Mouse (Mus musculus) induced T-regulatory cell, adult 2 months (primary cell): ENCODE measurements around the gene Plcl1.
"Not testable (repeated sequence)": the region's sequence is repeated elsewhere in the genome, so short reads cannot be mapped to it uniquely, and the experiment has no call there.

Experiments
- DNase-seq: peaks from one replicate; pipeline ENCODE4 v3.0.0-alpha.2; 2012; ENCODE audit warnings: low read depth

The Plcl1 gene

DNA sequence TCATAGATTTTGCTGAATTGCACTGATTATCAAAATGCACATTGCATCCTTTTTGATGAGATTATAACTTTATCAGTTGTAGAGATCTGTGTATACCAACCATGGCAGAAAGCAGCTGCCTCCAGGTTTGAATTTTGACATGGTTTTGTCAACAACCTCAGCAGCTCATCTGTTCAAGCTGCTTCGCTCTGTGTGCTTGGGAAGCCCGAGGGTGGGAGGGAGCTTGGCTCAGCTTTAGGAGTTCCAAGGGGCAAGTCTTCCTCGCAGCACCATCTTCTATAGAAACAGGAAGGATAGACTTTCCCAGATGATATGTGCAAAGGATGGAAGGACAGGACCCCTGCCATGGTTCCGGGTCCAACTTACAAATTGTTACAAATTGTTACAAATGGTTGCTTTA lies 32.9 kb downstream of the Plcl1 start:
- no peak for DNase-seq

- no peak for DNase-seq
These were observed 39.4 kb downstream of the Plcl1 start for GRCm38 (mm10) chr1:55445043-55445688.

DNA sequence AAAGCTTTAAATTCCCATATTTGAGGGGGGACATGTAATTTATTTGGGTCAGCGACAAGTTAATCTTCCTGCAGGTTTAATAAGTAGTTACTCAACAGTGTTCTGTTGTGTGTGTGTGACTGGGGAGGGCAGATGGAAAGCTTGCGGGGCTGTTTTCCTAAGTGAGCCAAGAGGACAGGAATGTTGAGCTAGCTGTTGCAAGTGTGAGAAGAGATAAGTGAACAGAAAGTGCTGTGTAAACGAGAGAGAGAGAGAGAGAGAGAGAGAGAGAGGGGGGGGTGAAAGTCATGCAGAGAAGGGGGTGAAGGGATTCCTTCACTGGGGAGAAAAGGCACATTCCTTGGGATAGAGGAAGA lies 39.9 kb downstream of the Plcl1 start:
- no peak for DNase-seq

DNA sequence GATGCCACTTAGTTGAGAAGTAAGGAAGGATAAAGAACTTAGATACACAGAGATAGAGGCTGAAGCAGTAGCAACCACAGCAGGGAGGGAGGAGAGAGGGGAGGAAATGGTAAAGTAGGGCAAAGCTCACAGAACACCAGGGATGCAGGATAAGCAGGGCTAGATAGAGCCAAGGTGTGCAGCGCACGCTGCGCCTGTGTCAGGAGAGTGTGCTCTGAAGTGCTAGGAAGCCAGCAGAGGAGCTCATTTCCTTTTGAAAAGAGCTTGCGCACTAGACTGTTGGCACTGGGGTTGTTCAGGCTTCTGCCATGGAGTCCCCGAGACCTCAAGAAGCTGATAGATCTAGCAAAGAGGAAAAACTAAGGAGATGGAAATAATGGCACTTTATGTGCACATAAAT lies 40.6 kb downstream of the Plcl1 start:
- peak; percentile 53 for DNase-seq

DNA sequence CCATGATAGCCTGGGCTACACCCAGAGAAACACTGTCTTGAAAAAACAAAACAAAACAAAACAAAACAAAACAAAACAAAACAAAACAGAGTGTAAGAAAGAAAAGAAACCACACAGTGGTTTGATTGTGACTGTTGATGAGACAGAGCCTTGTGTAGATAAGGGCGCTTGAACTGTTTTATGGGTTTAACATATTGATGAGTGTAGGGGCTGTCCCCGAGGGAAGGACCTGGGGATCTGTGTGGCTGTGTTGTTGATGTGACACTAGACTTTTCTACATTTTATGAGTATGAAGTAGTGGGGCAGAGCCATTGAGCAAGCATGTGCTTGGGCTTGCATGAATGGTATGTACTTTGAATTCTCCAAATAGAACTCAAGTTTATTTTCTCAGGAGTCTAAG lies 41.2 kb downstream of the Plcl1 start:
- peak; percentile 76 for DNase-seq

DNA sequence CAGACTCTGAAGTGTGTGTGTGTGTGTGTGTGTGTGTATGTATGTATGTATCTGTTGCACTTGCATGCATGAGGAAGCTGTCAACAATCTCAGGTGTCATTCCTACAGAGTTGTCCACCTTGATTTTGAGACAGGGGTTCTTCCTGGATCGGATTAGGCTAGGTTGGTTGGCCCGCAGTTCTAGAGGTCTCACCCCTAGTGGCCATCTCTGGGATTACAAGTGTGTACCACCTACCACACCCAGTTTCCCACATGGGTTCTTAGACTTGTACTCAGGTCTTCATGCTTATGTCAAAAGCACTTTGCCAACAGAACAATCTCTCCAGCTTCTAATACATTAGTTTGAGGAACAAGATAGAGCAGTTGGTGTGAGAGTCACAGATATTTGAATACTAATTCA lies 41.9 kb downstream of the Plcl1 start:
- peak; percentile 60 for DNase-seq

DNA sequence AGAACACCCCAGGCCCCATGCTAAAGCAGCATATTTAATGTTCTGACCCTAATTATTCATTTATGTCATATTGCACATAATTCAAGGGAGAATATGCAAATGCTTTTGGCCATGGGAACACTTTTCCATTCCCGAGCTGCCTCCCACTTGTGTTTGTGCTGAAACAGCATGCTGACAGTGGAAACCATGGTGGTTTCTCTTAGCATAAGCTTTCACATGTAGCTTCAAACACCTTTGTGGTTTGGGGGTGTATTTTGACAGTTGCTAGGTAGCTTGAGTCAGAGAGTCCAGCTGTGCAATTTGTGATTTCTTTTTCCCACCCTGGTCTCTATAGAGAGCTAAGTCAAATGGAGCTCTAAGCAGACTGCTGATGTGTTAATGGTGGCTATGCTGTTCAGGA lies 42.4 kb downstream of the Plcl1 start:
- peak; percentile 48 for DNase-seq

GRCm38 (mm10) chr1:55449779-55450178 lies 44.1 kb downstream of the Plcl1 start:
- no peak for DNase-seq

DNA sequence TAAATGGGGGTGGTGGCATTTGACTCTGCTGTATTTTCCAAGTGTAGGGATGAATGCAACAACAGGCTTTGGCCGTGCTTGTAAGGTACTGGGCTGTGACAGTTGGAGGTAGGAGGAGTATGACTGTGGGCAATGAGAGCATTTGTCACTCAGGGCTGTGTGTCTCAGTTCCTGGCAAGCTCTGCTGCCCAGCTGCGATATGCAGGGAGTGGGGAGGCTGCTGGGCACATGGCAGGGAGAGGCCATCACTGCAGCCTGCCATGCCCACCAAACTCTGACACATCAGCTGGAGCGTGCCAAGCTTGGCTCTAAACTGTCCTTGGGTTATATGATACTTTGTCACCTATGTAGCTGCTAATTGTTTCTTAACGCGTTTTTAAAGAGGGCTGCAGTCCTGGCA lies 48.4 kb downstream of the Plcl1 start:
- no peak for DNase-seq

DNA sequence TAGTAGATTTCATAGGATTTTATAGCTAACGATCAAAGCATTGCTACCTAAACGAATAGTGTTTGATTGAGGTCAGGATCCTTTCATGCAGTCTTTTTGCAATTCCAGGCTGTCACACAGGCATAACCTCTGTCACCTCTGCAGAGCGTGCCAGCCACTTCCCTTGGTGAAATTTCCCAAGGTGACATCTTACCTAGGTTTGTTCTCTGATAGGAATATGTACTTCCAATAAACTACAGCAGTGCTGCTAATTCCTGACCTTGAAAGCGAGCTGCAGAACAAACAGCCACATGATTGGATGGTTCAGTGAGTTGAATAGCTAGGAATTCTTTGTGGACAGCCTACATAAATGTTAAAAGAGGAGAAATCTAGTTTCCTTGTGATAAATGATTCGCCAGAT lies 56.6 kb downstream of the Plcl1 start:
- no peak for DNase-seq

GRCm38 (mm10) chr1:55473756-55474155 lies 68.0 kb downstream of the Plcl1 start:
- peak; percentile 57 for DNase-seq

DNA sequence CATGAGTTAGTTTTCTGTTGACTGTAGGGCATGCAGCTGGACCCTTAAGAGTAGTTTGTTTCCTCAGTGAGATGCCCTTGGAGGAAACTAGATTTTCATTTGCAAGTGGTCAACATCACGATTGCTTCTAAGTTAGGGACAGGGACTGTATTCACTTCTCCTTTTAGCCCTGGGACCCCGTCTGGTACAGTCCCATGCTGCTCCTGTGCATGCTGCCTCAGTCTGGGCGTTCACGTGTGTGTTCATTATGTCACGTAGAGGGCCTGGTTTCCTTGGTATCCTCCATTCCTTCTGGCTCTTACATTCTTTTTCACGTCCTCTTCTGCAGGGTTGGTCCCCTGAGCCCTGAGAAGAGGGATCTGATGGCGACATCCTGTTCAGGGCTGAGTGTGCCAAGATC lies 69.3 kb downstream of the Plcl1 start:
- DNase-seq: no peak

- not testable (repeated sequence) for DNase-seq
These were observed 81.7 kb downstream of the Plcl1 start for GRCm38 (mm10) chr1:55487371-55487770.

DNA sequence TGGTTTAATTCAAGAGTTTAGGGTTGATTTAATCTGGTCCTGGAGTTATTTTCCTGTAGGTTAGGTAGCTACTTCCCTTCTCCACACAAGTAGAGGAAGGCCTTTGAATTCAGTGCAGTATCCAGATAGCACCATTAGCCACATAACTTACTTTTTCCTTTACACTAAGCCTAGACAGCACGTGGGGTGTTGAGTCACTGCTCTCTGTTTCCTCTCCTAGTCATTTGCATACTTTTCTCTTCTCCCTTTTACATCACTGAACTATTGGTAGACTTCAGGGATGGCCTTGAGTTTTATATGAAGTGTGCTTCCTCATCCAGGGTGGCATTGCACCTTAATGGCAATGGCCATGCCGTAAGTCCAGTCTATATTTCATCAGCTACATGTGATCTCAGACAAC lies 82.5 kb downstream of the Plcl1 start:
- peak; percentile 7 for DNase-seq

GRCm38 (mm10) chr1:55489355-55489754 lies 83.6 kb downstream of the Plcl1 start:
- DNase-seq: no peak

DNA sequence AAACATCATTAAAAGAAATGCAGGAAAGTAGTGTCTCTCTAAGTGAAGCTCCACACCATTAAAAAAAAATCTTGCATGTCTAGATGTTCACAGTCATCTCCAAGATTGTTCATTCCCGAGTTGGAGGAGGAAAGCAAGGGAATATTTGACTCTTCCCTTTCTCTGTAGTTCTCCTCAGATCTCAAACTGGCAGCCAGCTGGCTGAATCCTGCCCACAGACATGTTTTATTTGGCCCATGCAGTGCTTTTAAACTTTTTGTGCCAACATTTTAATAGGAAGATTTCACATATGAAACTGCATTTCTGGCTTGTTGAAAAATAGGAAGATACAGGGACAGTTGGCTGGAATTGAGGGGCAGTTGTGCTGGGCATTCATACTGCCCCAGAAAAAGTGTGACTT lies 94.2 kb downstream of the Plcl1 start:
- no peak for DNase-seq

GRCm38 (mm10) chr1:55500981-55501682 lies 95.4 kb downstream of the Plcl1 start:
- DNase-seq: no peak

DNA sequence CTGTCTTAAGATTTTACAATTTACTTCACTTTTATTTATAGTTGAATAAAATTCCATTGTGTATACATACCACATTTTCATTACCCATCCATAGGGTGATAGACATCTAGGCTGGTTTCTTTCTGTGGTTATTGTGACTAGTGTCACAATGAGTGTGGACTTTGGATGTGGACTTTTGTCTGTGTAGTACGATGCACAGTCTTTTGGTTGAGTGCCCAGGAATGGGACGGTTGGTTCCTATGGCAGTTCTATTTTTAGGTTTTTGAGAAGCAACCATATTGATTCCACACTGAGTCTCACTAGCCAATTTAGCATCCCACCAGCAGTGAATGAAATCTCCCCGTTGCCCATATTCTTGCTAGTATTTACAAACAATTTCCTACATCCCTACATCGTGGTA lies 100.1 kb downstream of the Plcl1 start:
- no peak for DNase-seq

- DNase-seq: no peak
These were observed 101.3 kb downstream of the Plcl1 start for GRCm38 (mm10) chr1:55507061-55507460.

- no peak for DNase-seq
These were observed 103.9 kb downstream of the Plcl1 start for GRCm38 (mm10) chr1:55509587-55509986.

GRCm38 (mm10) chr1:55512165-55512564 lies 106.4 kb downstream of the Plcl1 start:
- no peak for DNase-seq

DNA sequence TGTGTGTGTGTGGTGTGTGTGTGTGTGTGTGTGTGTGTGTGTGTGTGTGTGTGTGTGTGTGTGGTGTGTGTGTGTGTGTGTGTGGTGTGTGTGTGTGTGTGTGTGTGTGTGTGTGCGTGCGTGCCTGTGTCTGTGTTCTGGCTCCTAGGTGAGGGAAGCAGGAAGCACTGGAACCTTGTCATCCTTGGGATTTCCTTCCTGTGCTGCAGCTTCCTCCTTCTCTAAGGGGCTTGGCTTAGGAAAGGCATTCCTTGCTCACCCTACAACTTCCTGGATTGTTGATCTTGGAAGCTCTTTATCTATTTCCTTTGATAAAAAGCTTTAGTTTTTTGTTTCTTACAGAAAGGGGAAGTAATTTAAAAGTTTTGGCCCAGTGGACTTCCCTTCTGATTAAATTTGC lies 107.1 kb downstream of the Plcl1 start:
- DNase-seq: not testable (repeated sequence)

GRCm38 (mm10) chr1:55517182-55517581 lies 111.5 kb downstream of the Plcl1 start:
- no peak for DNase-seq

DNA sequence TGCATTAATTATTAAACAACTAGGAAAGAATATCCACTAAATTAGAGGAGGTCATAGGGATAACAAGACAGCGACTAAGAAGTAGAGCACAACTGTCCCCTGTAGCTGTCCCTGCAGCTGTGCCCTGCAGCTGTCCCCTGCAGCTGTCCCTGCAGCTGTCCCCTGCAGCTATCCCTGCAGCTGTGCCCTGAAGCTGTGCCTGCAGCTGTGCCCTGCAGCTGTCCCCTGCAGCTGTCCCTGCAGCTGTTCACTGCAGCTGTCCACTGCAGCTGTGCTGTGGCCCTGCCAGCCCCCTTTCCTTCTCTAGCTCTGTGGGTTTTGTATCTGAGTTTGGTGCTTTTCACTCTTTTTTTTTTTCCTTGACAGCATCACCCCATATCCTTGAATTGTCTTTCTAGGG lies 118.2 kb downstream of the Plcl1 start:
- DNase-seq: no peak
